Mouse (Mus musculus) limb, embryonic 12.5 days (tissue): ENCODE results near the gene Taf1a. TPM values are rescaled to one million over a fixed set of nuclear protein-coding genes. Genes with fewer than 3 reads are reported as not detected.
A peak's percentile ranks its signal among the peaks of the same experiment; 100 is the strongest.
"Not testable (repeated sequence)": the region's sequence is repeated elsewhere in the genome, so short reads cannot be mapped to it uniquely, and the experiment has no call there.

Experiments
- ATAC-seq: fragments of 200-750 bp; cut with Nextera tagmentation; 2 replicates; pipeline ENCODE4 v1.8.0; 2017; ENCODE audit warnings: low read depth, moderate TSS enrichment; ENCODE audit not compliant: insufficient number of reproducible peaks, insufficient read depth, low FRiP score, low TSS enrichment
- H3K27ac ChIP-seq: fragments of 300-500 bp; sonication (generic); 2 replicates; pipeline ENCODE4 v1.5.1; 2016; ENCODE audit warnings: mild to moderate bottlenecking, moderate library complexity
- H3K27me3 ChIP-seq: fragments of 300-500 bp; sonication (generic); 2 replicates; pipeline ENCODE4 v1.6.1; 2016; ENCODE audit warnings: mild to moderate bottlenecking, moderate library complexity
- H3K36me3 ChIP-seq: fragments of 300-500 bp; sonication (generic); 2 replicates; pipeline ENCODE4 v1.6.1; 2016; ENCODE audit warnings: mild to moderate bottlenecking, moderate library complexity
- H3K4me1 ChIP-seq: fragments of 300-500 bp; sonication (generic); replicated peaks from 2 replicates; pipeline ENCODE4 v1.6.1; 2016
- H3K4me2 ChIP-seq: fragments of 300-500 bp; sonication (generic); 2 replicates; pipeline ENCODE4 v1.6.1; 2016; ENCODE audit warnings: mild to moderate bottlenecking, moderate library complexity
- H3K4me3 ChIP-seq: fragments of 300-500 bp; sonication (generic); replicated peaks from 2 replicates; pipeline ENCODE4 v1.5.1; 2016; ENCODE audit warnings: mild to moderate bottlenecking
- H3K9ac ChIP-seq: fragments of 300-500 bp; sonication (generic); replicated peaks from 2 replicates; pipeline ENCODE4 v1.6.1; 2016; ENCODE audit warnings: mild to moderate bottlenecking, moderate library complexity
- H3K9me3 ChIP-seq: fragments of 300-500 bp; sonication (generic); 2 replicates; pipeline ENCODE4 v1.6.1; 2016; ENCODE audit warnings: mild to moderate bottlenecking, moderate library complexity
- WGBS: fragments of 180-500 bp; shearing (Covaris S2); methylation state at CpG from one replicate; pipeline ENCODE4 v1.1.7; 2016; 5-methylcytosine and 5-hydroxymethylcytosine counted together
- polyA plus RNA-seq: library from polyadenylated mRNA; unstranded; fragments of >200 nt; fragmentation: Nextera tagmentation; extraction: Ambion mirVana; gene quantifications from 2 replicates; pipeline ENCODE4 v1.2.1, GENCODE M21; 2016

Gene Taf1a
- 22.4 and 23.7 TPM in 2 replicates for polyA plus RNA-seq

GRCm38 (mm10) chr1:183388426-183389406, at the start of gene Taf1a:
Taf1a (plus strand) TSS chr1:183388981.
- H3K27me3 ChIP-seq, result peaks cover 11% of the 10 kb centered on the region; the same call in 1 of the 2 replicates
- peak within 1 kb of the TSS; percentile 54 for H3K9ac ChIP-seq
- H3K4me1 ChIP-seq, result peaks cover 6% of the 10 kb centered on the region
- peaks cover 14% of the 10 kb centered on the region for H3K36me3 ChIP-seq
- 6% methylated on average over 44 of the region's 44 CpGs for WGBS
- H3K4me3 ChIP-seq, result peak within 1 kb of the TSS; percentile 67
- ATAC-seq, result peak; percentile 97
- H3K9me3 ChIP-seq, result no peaks in the 10 kb centered on the region
- peak within 1 kb of the TSS; percentile 36; the same call in 1 of the 2 replicates for H3K27ac ChIP-seq
- peak within 1 kb of the TSS; percentile 78 for H3K4me2 ChIP-seq

DNA sequence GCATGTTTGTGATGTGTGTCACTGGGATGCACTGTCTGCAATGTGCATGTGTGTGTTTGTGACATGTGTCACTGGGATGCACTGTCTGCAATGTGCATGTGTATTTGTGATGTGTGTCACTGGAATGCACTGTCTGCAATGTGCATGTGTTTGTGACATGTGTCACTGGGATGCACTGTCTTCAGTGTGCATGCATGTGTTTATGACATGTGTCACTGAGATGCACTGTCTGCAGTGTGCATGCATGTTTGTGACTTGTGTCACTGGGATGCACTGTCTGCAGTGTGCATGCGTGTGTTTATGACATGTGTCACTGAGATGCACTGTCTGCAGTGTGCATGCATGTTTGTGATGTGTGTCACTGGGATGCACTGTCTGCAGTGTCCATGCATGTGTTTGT, 45.9 kb upstream of the Taf1a start:
- not testable (repeated sequence) for ATAC-seq, H3K9me3 ChIP-seq, H3K9ac ChIP-seq, H3K4me3 ChIP-seq, H3K4me2 ChIP-seq, H3K27ac ChIP-seq, H3K27me3 ChIP-seq
- WGBS, result 87% methylated on average over 1 of the region's 1 CpGs
- H3K36me3 ChIP-seq, result peaks cover 52% of the 10 kb centered on the region
- peaks cover 11% of the 10 kb centered on the region; the same call in 1 of the 2 replicates for H3K4me1 ChIP-seq

DNA sequence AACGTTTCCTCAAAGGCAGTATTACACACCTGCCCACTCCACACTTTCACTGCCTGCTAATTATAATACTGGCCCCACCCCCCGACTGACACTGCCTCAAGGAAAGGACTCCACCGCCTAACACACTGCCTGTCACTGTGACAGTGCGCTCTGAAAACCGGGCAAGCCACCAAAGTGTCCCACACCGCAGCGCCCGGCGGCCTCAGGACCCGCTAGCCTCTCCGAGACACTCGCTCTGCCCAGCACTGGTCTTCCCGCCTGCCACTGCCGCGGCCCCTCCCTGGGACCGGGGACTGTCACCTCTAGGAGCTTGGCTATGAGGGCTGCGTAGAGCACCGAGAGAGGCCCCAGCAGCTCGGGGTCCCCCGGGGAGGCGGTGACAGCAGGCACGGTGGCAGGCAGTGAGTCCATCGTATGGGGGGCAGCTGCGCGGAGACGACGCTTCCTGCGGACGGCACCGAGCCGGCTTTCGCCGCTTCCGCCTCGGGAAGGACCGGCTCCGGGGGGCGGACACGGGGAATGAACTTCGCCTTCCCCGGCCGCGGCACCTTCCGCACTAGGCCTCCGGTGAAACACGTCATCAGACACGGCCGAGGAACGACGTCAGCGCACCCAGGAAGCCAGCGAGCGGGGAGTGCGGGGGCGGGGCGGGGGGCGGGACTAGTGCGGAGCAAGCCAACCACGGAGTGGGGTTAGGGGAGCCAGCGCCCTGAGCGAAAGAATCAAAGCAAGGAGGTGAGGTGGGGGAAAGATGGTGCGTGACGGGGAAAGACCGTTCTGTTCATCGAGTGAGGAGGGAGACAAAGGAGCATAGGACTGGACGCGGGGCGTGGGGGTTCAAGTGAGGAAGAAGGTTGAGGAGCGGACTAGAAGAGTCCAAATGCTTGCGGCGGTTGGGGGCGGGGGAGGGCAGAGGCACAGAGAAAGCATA, 43.6 kb upstream of the Taf1a start:
- no peaks in the 10 kb centered on the region for H3K9me3 ChIP-seq
- H3K9ac ChIP-seq, result peak overlapping the region; percentile 88
- peaks cover 55% of the 10 kb centered on the region for H3K36me3 ChIP-seq
- peak overlapping the region; percentile 92 for H3K4me3 ChIP-seq
- peak overlapping the region; percentile 89 for H3K4me2 ChIP-seq
- no peaks in the 10 kb centered on the region for H3K27me3 ChIP-seq
- H3K4me1 ChIP-seq, result peaks cover 11% of the 10 kb centered on the region; the same call in 1 of the 2 replicates
- peak overlapping the region; percentile 64 for H3K27ac ChIP-seq
- under 1% methylated on average over 72 of the region's 72 CpGs for WGBS
- peak; percentile 90 for ATAC-seq

DNA sequence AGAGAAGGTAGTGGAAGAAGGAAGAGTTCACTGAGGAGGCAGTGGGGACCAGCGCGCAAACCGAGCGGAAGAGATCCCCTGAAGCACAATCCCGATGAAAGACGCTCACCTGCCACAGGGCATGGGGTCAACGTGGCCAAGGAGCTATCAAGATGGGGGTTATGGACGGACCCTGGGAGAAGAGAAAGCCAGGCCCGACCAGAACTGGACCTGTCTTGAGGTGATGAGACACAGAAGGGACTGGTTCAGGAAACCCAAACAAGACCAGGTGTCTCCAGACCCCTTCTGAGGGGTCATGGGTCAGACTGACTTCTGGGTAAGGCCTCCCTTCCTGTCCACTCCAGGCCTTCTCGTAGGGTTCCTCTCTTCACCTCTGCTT, 43.0 kb upstream of the Taf1a start:
- no peaks in the 10 kb centered on the region for H3K27me3 ChIP-seq
- peak; percentile 22; the same call in 1 of the 2 replicates for ATAC-seq
- peak overlapping the region; percentile 92 for H3K4me3 ChIP-seq
- peaks cover 11% of the 10 kb centered on the region; the same call in 1 of the 2 replicates for H3K4me1 ChIP-seq
- H3K27ac ChIP-seq, result peak overlapping the region; percentile 64; the same call in 1 of the 2 replicates
- H3K36me3 ChIP-seq, result peaks cover 57% of the 10 kb centered on the region
- WGBS, result 6% methylated on average over 10 of the region's 10 CpGs
- H3K9ac ChIP-seq, result peak overlapping the region; percentile 88
- no peaks in the 10 kb centered on the region for H3K9me3 ChIP-seq
- peak overlapping the region; percentile 89 for H3K4me2 ChIP-seq

DNA sequence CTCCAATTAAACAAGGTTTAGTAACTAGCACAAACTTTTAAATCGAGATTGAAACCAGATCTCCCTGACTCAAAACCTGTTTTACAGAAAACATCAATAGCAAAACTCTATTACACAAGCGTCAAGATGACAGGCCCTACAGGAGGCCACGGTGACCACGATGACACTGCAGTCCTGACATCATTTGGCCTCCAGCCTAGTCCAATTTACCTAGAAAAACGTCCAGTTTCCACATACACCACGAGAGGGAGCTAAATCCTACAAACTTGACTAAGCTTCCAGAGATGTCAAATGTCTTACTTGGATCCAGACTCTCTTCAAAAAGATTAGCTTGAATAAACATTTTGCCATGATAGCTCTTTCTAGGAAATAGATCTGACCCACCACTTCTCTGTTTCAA, 38.9 kb upstream of the Taf1a start:
- H3K4me2 ChIP-seq, result no peak overlapping the region
- no peak overlapping the region for H3K27ac ChIP-seq
- no peaks in the 10 kb centered on the region for H3K9me3 ChIP-seq
- no peaks in the 10 kb centered on the region for H3K27me3 ChIP-seq
- no peak overlapping the region for H3K9ac ChIP-seq
- 35% methylated on average over 6 of the region's 6 CpGs for whole genome bisulfite sequencing
- no peak overlapping the region for H3K4me3 ChIP-seq
- ATAC-seq, result no peak
- peaks cover 9% of the 10 kb centered on the region; the same call in 1 of the 2 replicates for H3K4me1 ChIP-seq
- peaks cover 75% of the 10 kb centered on the region for H3K36me3 ChIP-seq

DNA sequence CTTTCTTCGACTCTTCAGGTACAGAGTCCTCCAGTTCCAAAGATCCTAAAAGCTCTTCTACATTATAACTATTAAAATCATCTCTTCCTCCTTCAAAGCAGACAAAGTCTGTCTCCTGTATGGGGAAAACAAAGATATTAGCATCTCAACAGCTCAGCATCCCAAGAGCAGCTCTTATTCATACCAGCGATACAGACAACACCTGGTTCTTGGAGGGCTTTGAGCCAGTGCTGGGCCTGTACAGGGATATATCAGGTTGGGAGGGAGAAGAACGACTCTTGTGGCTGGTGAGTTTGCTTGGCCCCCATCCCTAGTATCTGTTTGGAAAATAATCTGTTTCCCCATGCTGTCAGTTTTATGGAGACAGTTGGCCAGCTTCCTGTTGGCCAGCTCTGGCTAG, 29.9 kb upstream of the Taf1a start:
- Histone ChIP-seq H3K4me1 (no peaks in the 10 kb centered on the region), H3K27ac (no peak overlapping the region), H3K36me3 (peaks cover 84% of the 10 kb centered on the region), H3K4me2 (no peak overlapping the region), H3K9me3 (no peaks in the 10 kb centered on the region), H3K4me3 (no peak overlapping the region), H3K9ac (no peak overlapping the region), H3K27me3 (no peaks in the 10 kb centered on the region)
- ATAC-seq, result no peak
- WGBS, result 90% methylated on average over 3 of the region's 3 CpGs

- no peaks in the 10 kb centered on the region for H3K4me1 ChIP-seq
- no peak overlapping the region for H3K4me3 ChIP-seq
- H3K4me2 ChIP-seq, result no peak overlapping the region
- peaks cover 75% of the 10 kb centered on the region for H3K36me3 ChIP-seq
- H3K9ac ChIP-seq, result no peak overlapping the region
- H3K27ac ChIP-seq, result no peak overlapping the region
- ATAC-seq, result no peak
- WGBS, result 92% methylated on average over 5 of the region's 5 CpGs
- no peaks in the 10 kb centered on the region for H3K27me3 ChIP-seq
- no peaks in the 10 kb centered on the region for H3K9me3 ChIP-seq
Measured at GRCm38 (mm10) chr1:183362301-183362700, 26.5 kb upstream of the Taf1a start.

- Histone ChIP-seq H3K4me2 (no peak overlapping the region), H3K9me3 (no peaks in the 10 kb centered on the region), H3K4me1 (peaks cover 5% of the 10 kb centered on the region), H3K4me3 (no peak overlapping the region), H3K27me3 (no peaks in the 10 kb centered on the region), H3K36me3 (peaks cover 69% of the 10 kb centered on the region), H3K9ac (no peak overlapping the region), H3K27ac (no peak overlapping the region)
- 79% methylated on average over 14 of the region's 14 CpGs for WGBS
- no peak for ATAC-seq
Measured at GRCm38 (mm10) chr1:183362729-183363576, 25.8 kb upstream of the Taf1a start.

DNA sequence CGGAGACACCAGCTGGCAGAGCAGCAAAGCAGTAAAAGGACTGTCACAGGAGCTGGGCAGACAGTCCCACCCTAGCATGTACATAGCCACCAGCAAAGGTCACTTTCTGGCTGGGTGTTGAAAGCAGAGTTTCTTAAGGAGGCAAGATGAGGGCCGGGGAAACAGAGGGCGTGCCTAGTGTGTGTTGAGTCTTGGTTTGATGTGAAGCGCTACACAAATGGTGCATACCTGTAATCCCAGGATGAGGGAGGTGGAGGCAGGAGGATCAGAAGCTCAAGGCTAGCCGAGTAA, 25.3 kb upstream of the Taf1a start:
- Histone ChIP-seq H3K4me3 (no peak overlapping the region), H3K27ac (no peak overlapping the region), H3K9me3 (no peaks in the 10 kb centered on the region), H3K4me1 (peaks cover 11% of the 10 kb centered on the region), H3K27me3 (no peaks in the 10 kb centered on the region), H3K9ac (no peak overlapping the region), H3K36me3 (peaks cover 63% of the 10 kb centered on the region), H3K4me2 (no peak overlapping the region)
- 84% methylated on average over 5 of the region's 5 CpGs for WGBS
- ATAC-seq, result no peak

GRCm38 (mm10) chr1:183366361-183366760, 22.4 kb upstream of the Taf1a start:
- Histone ChIP-seq H3K4me3 (no peak overlapping the region), H3K4me1 (peaks cover 18% of the 10 kb centered on the region), H3K27ac (no peak overlapping the region), H3K36me3 (peaks cover 40% of the 10 kb centered on the region), H3K27me3 (no peaks in the 10 kb centered on the region), H3K9ac (no peak overlapping the region), H3K4me2 (no peak overlapping the region), H3K9me3 (no peaks in the 10 kb centered on the region)
- WGBS, result 82% methylated on average over 5 of the region's 5 CpGs
- no peak for ATAC-seq
